Mouse (Mus musculus) bone marrow macrophage, adult 2 months (primary cell): ENCODE results near the gene Erc2.

Experiments used
- CTCF ChIP-seq: IDR thresholded peaks from 2 replicates; pipeline ENCODE4 v1.5.1; 2012; ENCODE audit warnings: low read depth, mild to moderate bottlenecking, low read length, moderate library complexity
- POLR2A ChIP-seq: IDR thresholded peaks from 2 replicates; pipeline ENCODE4 v1.6.1; 2012; ENCODE audit warnings: mild to moderate bottlenecking, low read depth, low read length, borderline replicate concordance

DNA sequence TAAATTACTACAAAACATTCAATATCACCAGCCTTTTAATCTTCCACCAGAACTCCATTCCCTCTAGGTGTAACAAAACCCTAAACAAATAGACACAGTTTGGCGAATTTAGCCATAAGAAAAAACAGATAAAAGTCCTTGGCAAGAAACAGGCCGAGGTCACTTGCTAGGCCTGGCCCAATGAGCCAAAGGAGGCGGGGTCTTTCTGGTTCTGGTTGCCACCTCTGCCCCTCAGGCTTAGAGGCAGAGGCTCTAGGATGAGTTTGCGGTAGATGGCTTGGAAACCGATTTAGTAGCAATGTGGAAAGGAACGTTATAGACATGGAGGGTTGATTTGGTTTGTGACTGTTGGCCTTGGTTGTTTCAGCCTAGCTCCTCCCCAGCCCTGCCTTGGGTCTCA is 52.8 kb downstream of the Erc2 start:
- TF ChIP-seq POLR2A (no peak), CTCF (no peak)
